Mouse (Mus musculus): Measurements from ENCODE around the gene Ubp1. TPM values are rescaled to one million over a fixed set of nuclear protein-coding genes. Genes with fewer than 3 reads are reported as not detected.

The Ubp1 gene
- polyA plus RNA-seq (2015; fragmentation: Nextera tagmentation; extraction: Ambion mirVana), result 15.6 and 17.4 TPM in 2 replicates

DNA sequence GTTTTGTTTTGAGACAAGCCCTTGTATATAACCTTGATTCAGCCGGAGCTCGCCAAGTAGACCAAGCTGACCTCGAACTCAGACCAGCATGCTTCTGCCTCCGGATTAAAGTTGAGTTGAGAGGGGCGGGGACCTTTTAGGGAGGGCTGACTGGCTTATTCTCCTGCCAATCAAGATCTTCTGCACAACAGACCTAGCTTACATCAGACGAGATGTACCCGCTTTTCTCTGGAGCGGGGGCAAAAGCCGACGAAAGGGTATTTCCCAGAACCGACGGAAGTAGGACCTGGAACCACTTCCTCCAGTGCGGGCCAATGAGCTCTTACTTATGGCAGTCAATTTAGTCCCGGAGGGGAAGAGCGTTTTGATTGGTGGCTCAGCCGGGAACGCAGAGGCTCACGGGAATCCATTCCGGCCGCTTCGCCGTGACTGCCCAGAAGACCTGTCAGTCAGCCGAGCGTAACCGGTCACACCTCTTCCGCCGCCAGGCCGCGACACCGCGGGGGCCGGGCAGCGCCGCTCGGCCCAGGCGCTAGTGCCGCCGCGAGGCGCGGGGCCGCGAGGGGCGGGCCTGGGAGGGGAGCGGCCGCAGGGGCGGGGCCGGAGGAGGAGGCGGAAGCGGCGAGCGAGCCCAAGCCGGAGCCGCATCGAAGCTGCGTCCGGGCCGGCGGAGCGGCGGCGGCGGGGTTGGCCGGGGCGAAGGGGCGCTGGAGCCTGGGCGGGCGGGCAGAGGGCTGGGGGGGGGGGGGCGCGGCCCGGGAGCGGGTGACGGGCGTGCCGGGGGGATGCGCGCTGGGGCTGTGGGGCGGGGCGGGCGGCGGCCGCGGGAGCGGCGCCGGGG lies at the start of gene Ubp1:
Gene Ubp1 (plus strand): TSS at position 401 of the 841 bp plus-strand sequence.

Other genes starting within 250 kb of the Ubp1 start
- gene Pdcd6ip, start 222.7 kb upstream of the Ubp1 start, polyA plus RNA-seq (2015; fragmentation: Nextera tagmentation; extraction: Ambion mirVana), result 71.7 and 84.8 TPM in 2 replicates
- 7.5 and 9.7 TPM in 2 replicates for gene Clasp2, start 189.5 kb upstream of the Ubp1 start, polyA plus RNA-seq (2015; fragmentation: Nextera tagmentation; extraction: Ambion mirVana)
- 2.0 and 2.7 TPM in 2 replicates for gene Fbxl2, start 115.3 kb downstream of the Ubp1 start, polyA plus RNA-seq (2015; fragmentation: Nextera tagmentation; extraction: Ambion mirVana)
- 0.07 and 0.21 TPM in 2 replicates for gene Susd5, start 126.2 kb downstream of the Ubp1 start, polyA plus RNA-seq (2015; fragmentation: Nextera tagmentation; extraction: Ambion mirVana)